Mouse (Mus musculus): Measurements from ENCODE around the gene Slco3a1. TPM values are rescaled to one million over a fixed set of nuclear protein-coding genes. Genes with fewer than 3 reads are reported as not detected.

Slco3a1 gene
- polyA plus RNA-seq, 1 experiment from 2014 or later = 19.8 TPM

- WGBS = 51% methylated on average over 7 of the region's 7 CpGs
- Histone ChIP-seq H3K9ac (ENCODE audit: low read depth, low read length) (no peak overlapping the region), H3K4me1 (replicated peaks; ENCODE audit: insufficient read depth, low read length) (no peaks in the 10 kb centered on the region), H3K9me3 (replicated peaks; ENCODE audit: low read length) (no peaks in the 10 kb centered on the region), H3K4me2 (ENCODE audit: low read length) (no peak overlapping the region), H3K4me3 (replicated peaks; ENCODE audit: low read depth, low read length) (no peak overlapping the region), H3K27me3 (ENCODE audit: insufficient read depth, low read length) (no peaks in the 10 kb centered on the region), H3K36me3 (ENCODE audit: insufficient read depth, low read length) (no peaks in the 10 kb centered on the region), H3K27ac (no peak overlapping the region)
- DNase-seq (ENCODE audit: low spot score) (peak; percentile 32), ATAC-seq (replicated peaks; ENCODE audit: low FRiP score, low read depth) (no peak)
- TF ChIP-seq CTCF (IDR thresholded peaks at IDR 0.05; ENCODE audit: low read depth) = no peak
These were observed 224.3 kb downstream of the Slco3a1 start for GRCm38 (mm10) chr7:74330117-74330857.

- Histone ChIP-seq H3K9ac (ENCODE audit: low read depth, low read length) (no peak overlapping the region), H3K4me1 (replicated peaks; ENCODE audit: insufficient read depth, low read length) (no peaks in the 10 kb centered on the region), H3K9me3 (replicated peaks; ENCODE audit: low read length) (no peaks in the 10 kb centered on the region), H3K36me3 (ENCODE audit: insufficient read depth, low read length) (no peaks in the 10 kb centered on the region), H3K27me3 (ENCODE audit: insufficient read depth, low read length) (no peaks in the 10 kb centered on the region), H3K4me3 (replicated peaks; ENCODE audit: low read depth, low read length) (no peak overlapping the region), H3K4me2 (ENCODE audit: low read length) (no peak overlapping the region), H3K27ac (no peak overlapping the region)
- no peak for DNase-seq (ENCODE audit: low spot score)
- no peak for ATAC-seq (replicated peaks; ENCODE audit: low FRiP score, low read depth)
- TF ChIP-seq CTCF (IDR thresholded peaks at IDR 0.05; ENCODE audit: low read depth) = no peak
- WGBS = 89% methylated on average over 1 of the region's 1 CpGs
These were observed 225.6 kb downstream of the Slco3a1 start for GRCm38 (mm10) chr7:74329004-74329403.

GRCm38 (mm10) chr7:74327716-74328115 lies 226.9 kb downstream of the Slco3a1 start:
- no peaks in the 10 kb centered on the region for H3K27me3 ChIP-seq (ENCODE audit: insufficient read depth, low read length)
- DNase-seq (ENCODE audit: low spot score) (no peak), ATAC-seq (replicated peaks; ENCODE audit: low FRiP score, low read depth) (no peak)
- no peak overlapping the region for H3K9ac ChIP-seq (ENCODE audit: low read depth, low read length)
- H3K27ac ChIP-seq = no peak overlapping the region
- TF ChIP-seq CTCF (IDR thresholded peaks at IDR 0.05; ENCODE audit: low read depth) = no peak
- WGBS = 89% methylated on average over 5 of the region's 5 CpGs
- H3K4me2 ChIP-seq (ENCODE audit: low read length) = no peak overlapping the region
- no peaks in the 10 kb centered on the region for H3K4me1 ChIP-seq (replicated peaks; ENCODE audit: insufficient read depth, low read length)
- H3K4me3 ChIP-seq (replicated peaks; ENCODE audit: low read depth, low read length) = no peak overlapping the region
- H3K9me3 ChIP-seq (replicated peaks; ENCODE audit: low read length) = no peaks in the 10 kb centered on the region
- no peaks in the 10 kb centered on the region for H3K36me3 ChIP-seq (ENCODE audit: insufficient read depth, low read length)

- Histone ChIP-seq H3K4me1 (replicated peaks; ENCODE audit: insufficient read depth, low read length) (no peaks in the 10 kb centered on the region), H3K4me3 (replicated peaks; ENCODE audit: low read depth, low read length) (no peak overlapping the region), H3K9ac (ENCODE audit: low read depth, low read length) (no peak overlapping the region), H3K9me3 (replicated peaks; ENCODE audit: low read length) (no peaks in the 10 kb centered on the region), H3K36me3 (ENCODE audit: insufficient read depth, low read length) (no peaks in the 10 kb centered on the region), H3K4me2 (ENCODE audit: low read length) (no peak overlapping the region), H3K27ac (no peak overlapping the region), H3K27me3 (ENCODE audit: insufficient read depth, low read length) (no peaks in the 10 kb centered on the region)
- DNase-seq (ENCODE audit: low spot score) = no peak
- TF ChIP-seq CTCF (IDR thresholded peaks at IDR 0.05; ENCODE audit: low read depth) = no peak
- no peak for ATAC-seq (replicated peaks; ENCODE audit: low FRiP score, low read depth)
- 63% methylated on average over 8 of the region's 8 CpGs for WGBS
These were observed 229.5 kb downstream of the Slco3a1 start for GRCm38 (mm10) chr7:74325052-74325451.

- Histone ChIP-seq H3K4me1 (replicated peaks; ENCODE audit: insufficient read depth, low read length) (no peaks in the 10 kb centered on the region), H3K4me3 (replicated peaks; ENCODE audit: low read depth, low read length) (no peak overlapping the region), H3K9me3 (replicated peaks; ENCODE audit: low read length) (no peaks in the 10 kb centered on the region), H3K27ac (no peak overlapping the region), H3K9ac (ENCODE audit: low read depth, low read length) (no peak overlapping the region), H3K36me3 (ENCODE audit: insufficient read depth, low read length) (no peaks in the 10 kb centered on the region), H3K4me2 (ENCODE audit: low read length) (no peak overlapping the region), H3K27me3 (ENCODE audit: insufficient read depth, low read length) (no peaks in the 10 kb centered on the region)
- 40% methylated on average over 5 of the region's 5 CpGs for WGBS
- peak; percentile 72 for DNase-seq (ENCODE audit: low spot score)
- no peak for TF ChIP-seq CTCF (IDR thresholded peaks at IDR 0.05; ENCODE audit: low read depth)
- 0 out of 2 replicates have a peak, but pooled peaks have one; percentile 29 for ATAC-seq (replicated peaks; ENCODE audit: low FRiP score, low read depth)
These were observed 230.9 kb downstream of the Slco3a1 start for GRCm38 (mm10) chr7:74323683-74324082.

GRCm38 (mm10) chr7:74323194-74323593 lies 231.4 kb downstream of the Slco3a1 start:
- DNase-seq (ENCODE audit: low spot score) (no peak), ATAC-seq (replicated peaks; ENCODE audit: low FRiP score, low read depth) (no peak)
- no peaks in the 10 kb centered on the region for H3K9me3 ChIP-seq (replicated peaks; ENCODE audit: low read length)
- H3K27me3 ChIP-seq (ENCODE audit: insufficient read depth, low read length) = no peaks in the 10 kb centered on the region
- no peak overlapping the region for H3K9ac ChIP-seq (ENCODE audit: low read depth, low read length)
- H3K4me2 ChIP-seq (ENCODE audit: low read length) = no peak overlapping the region
- TF ChIP-seq CTCF (IDR thresholded peaks at IDR 0.05; ENCODE audit: low read depth) = no peak
- no peak overlapping the region for H3K4me3 ChIP-seq (replicated peaks; ENCODE audit: low read depth, low read length)
- no peak overlapping the region for H3K27ac ChIP-seq
- H3K36me3 ChIP-seq (ENCODE audit: insufficient read depth, low read length) = no peaks in the 10 kb centered on the region
- no peaks in the 10 kb centered on the region for H3K4me1 ChIP-seq (replicated peaks; ENCODE audit: insufficient read depth, low read length)

GRCm38 (mm10) chr7:74320635-74321034 lies 233.9 kb downstream of the Slco3a1 start:
- Histone ChIP-seq H3K9me3 (replicated peaks; ENCODE audit: low read length) (no peaks in the 10 kb centered on the region), H3K4me3 (replicated peaks; ENCODE audit: low read depth, low read length) (no peak overlapping the region), H3K27ac (no peak overlapping the region), H3K27me3 (ENCODE audit: insufficient read depth, low read length) (no peaks in the 10 kb centered on the region), H3K4me2 (ENCODE audit: low read length) (no peak overlapping the region), H3K36me3 (ENCODE audit: insufficient read depth, low read length) (no peaks in the 10 kb centered on the region), H3K4me1 (replicated peaks; ENCODE audit: insufficient read depth, low read length) (no peaks in the 10 kb centered on the region), H3K9ac (ENCODE audit: low read depth, low read length) (no peak overlapping the region)
- no peak for TF ChIP-seq CTCF (IDR thresholded peaks at IDR 0.05; ENCODE audit: low read depth)
- ATAC-seq (replicated peaks; ENCODE audit: low FRiP score, low read depth) (no peak), DNase-seq (ENCODE audit: low spot score) (no peak)
- 80% methylated on average over 5 of the region's 5 CpGs for WGBS

Data from kidney, postnatal 0 days (tissue).